Mouse (Mus musculus) heart, adult 2 months (tissue): ENCODE data around the gene Micall2.

Experiments used
- CTCF ChIP-seq: fragments of 200-600 bp; IDR thresholded peaks from 2 replicates; pipeline ENCODE4 v1.8.1; 2022; ENCODE audit warnings: antibody characterized with exemption, mild to moderate bottlenecking, moderate library complexity
- EP300 ChIP-seq: fragments of 200-500 bp; IDR thresholded peaks from 2 replicates; pipeline ENCODE4 v1.6.1; 2011; ENCODE audit warnings: low read depth, low read length, control low read depth; ENCODE audit not compliant: insufficient read depth
- POLR2A ChIP-seq: fragments of 200-500 bp; IDR thresholded peaks from 2 replicates; pipeline ENCODE4 v1.6.1; 2011; ENCODE audit warnings: mild to moderate bottlenecking, low read depth, low read length, control low read depth; ENCODE audit not compliant: insufficient read depth

DNA sequence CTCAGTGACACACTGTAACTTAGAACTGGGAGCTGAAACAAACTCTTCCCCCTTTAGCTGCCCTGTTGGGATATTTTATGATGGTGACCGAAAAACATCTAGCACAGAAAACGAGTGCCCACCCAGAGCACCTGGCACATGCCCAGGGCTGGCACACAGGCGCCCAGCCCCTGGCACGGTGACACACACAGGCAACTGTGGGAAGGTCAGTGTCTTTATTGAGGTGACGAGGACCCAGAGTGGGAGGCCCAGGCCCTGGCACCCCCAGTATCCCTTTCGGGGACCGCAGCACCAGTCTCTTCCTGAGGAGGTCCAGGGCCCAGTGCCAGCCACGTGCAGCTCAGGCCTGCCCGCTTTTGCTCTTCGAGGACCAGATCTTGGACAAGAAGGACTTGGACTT, 29.6 kb downstream of the Micall2 start:
- TF ChIP-seq EP300 (no peak), CTCF (no peak), POLR2A (no peak)
